Mouse (Mus musculus): ENCODE measurements at regions not wholly inside any gene's neighbourhood (a gene's known extent, or its start where the extent isn't known, plus 50 kb on each side); places are given as distances from the start of the nearest gene placed in this dataset.

DNA sequence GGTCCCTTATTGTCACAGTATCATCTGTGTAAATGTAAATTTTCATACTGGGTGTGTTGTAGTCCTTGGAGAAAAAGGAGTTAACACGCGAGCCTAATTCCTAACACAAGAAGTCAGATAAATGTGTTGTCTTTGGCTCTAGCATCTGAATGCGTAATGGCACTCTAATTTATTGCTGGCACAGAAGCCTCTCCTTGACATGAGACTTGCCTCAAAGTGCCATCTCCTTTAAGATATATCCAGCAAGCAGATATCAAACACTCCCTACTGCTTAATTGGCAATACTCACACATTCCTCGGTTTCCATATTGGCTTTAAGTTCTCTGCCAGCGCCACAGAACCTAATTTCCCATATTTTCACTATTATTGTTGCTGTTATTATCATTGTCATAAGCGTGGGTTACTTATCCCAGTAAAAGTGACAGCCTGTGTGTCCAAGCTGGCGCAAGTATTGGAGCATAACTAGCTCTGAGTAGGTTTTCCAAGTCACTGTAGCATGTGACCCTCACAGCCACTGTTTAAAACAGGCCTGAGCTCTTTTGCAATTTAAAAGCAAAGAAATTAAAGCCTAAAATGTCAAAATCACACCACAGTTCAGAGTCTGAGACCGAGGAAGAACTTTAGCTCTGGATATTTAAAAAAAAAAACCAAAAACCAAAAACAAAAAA, 156.9 kb upstream of the Gorab start:
- no peak for DNase-seq (ENCODE audit: low spot score in 2 of 2)

DNA sequence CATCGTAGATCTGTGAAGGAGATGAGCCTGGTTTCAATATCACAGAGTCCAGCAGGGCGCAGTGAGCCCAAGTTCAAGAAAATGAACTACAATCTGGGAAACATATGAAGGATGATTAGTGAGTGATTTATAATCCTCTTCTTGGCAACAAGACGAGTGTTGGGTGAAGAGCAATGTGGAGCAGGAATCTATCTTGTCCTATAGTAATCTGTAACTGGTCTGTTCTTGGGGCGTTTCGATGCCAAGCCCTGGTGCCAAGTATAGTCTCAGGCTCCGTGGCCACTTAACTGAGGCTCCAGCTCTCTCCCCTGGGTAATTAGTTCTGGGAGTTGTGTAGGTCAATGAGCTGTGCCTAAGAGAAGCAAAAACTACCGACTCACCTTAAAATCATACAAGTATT, 154.4 kb upstream of the Gorab start:
- no peak for DNase-seq (ENCODE audit: low spot score in 2 of 2)

DNA sequence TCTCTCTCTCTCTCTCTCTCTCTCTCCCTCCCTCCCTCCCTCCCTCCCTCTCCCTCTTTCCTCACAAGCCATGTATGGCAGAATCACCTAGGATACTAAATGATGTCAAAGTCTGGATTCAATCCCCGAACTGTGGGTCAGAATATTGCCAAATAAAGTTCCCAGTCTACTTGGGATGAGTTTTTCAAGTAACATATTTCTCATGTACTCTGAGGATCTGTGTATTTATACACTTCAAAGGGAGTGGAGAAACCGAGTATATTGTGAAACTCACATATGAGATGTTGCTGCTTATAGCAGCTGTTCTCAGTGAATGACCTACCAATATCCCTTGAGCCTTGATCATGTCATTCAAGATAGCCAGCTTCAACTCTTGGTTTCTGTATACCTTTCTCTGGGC, 151.7 kb upstream of the Gorab start:
- no peak for DNase-seq (ENCODE audit: low spot score in 2 of 2)

DNA sequence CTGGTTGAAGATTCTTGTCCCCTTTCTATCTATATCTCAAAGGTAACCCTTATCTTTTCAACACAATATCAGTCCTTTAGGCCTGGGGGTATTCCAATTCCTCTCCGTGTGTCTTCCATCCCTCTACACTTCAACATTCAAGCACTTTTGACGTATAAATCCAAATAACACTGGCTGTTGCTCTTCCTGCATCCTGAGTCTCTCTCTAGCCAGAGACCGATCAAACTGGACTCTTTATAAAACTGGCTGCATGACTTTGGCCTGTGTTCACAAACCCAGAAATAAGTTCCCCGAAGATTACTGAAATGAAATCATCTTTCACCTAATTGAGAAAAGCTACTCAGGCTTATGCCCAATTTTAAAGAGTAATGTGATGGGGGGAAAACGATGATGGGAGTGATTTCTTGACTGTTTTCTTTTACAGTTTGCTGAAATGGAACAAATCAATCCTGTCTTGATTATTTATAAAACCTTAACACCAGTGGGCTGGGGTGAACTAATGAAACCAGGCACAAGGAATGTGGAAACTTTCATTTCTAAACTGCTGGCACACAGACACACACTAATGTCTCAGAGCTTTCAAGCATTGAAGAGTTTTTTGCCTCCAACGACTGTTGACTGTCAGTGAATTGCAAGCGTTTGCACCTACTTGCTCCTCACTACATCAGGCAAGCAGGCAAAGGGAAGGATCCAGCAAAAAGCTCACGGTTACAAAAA, 135.5 kb upstream of the Gorab start:
- no peak for DNase-seq (ENCODE audit: low spot score in 2 of 2)

DNA sequence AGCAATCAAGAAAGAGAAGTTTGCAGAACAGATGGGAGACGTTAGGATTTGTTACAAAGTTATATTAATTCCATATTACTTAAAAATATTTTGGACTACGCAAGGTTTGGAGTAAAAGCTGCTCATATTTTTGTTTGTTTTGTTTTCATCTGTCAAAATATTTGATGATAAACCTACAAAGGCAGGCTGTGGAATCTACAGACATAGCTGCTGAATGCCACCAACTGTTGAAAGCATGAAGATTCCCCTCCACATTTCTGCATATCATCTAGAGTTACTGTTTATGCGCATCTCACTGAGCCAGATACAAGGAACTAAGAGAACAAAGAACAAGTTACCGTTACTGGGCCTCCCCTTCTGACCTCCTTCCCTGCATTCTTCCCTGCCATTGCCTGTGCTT, 127.1 kb upstream of the Gorab start:
- DNase-seq (ENCODE audit: low spot score in 2 of 2): no peak

DNA sequence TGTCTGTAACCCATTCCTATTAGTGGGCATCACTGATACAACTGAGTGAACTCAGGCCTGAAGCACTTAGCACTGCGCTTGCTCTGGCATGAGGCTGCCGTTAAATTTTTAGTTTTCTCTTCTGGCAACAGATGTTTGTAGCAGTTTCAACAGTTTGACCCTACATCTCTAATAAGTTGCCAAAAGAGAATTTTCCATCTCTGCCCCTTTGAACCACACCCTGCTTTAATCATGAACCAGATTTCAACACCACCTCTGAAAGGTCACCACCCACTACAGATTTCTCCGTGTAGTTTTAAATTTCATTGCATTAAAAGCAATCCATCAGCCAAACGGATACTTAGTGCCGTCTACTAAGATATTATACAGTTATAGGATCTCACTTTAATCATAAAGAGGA, 114.5 kb upstream of the Gorab start:
- no peak for DNase-seq (ENCODE audit: low spot score in 2 of 2)

DNA sequence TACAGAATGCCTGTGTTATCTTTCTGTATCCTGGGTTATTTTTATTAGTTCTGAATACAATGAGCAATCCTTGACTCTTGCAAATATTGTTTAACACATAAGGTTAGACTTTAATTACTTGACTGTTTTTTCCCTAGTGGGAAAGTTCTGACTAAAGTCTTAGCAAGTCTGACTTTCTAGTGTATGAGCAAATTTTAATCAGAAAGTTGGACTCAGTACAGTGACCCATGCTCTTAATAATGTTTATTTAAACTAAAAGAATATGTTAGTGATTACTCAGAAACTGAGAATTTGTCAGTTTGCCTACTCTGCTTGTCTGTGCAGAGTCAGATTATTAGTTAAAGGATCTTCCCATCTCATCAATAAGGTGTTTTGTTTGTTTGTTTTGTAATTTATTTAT, 109.4 kb upstream of the Gorab start:
- no peak for DNase-seq (ENCODE audit: low spot score in 2 of 2)

DNA sequence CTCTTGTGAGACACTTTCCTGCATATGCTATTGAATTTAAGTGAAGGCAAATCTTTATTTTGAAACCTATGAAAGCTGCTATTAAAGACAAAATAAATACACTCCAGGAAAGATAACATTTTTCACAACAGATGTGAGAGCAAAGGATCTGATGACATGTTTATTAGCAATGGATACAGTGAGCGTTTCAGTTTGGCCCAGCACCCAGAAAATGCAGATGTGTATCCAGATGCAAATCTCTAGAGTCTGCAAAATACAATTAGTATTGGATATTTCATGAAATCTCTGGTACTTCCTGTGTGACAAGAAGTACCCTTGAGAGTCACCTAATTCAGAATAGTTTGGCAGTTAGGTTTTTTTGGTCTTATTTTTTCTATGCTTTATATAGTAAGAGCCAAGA, 108.5 kb upstream of the Gorab start:
- no peak for DNase-seq (ENCODE audit: low spot score in 2 of 2)

DNA sequence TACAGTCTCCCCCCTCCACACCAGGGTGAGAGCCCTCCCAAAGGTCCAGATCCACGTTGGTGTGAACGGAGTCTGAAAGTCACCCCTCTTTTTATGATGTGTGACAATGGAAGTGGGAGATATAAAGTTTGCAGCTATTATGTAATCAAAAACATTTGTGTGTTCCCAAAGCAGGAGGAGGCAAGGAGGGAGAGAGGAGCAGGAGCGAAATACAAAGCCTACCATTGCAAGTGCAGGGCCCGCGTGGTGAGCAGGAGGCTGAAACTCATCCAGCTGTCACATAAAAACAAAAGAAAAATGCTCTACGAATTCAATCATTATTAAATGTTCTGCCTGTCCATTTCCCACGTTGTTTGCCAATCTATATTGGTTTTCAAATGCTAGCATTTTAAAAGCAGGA, 101.6 kb upstream of the Gorab start:
- no peak for DNase-seq (ENCODE audit: low spot score in 2 of 2)

DNA sequence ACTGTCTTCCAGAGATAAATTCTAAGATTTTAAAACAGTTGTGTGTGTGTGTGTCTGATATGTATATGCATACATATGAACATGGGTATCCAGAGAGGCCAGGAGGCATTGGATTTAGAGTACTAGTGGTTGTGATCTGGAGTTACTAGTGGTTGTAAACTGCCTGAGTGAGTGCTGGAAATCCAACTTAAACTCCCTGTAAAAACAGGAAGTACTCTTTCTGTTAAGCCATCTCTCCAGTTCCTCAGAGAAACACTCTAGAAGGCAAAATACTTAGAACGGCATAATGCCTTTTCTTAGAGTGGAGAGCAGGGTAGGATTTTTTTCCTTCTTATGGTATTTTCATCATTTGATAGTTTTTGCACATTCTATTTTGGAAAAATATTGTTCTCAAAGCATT, 99.1 kb upstream of the Gorab start:
- DNase-seq (ENCODE audit: low spot score in 2 of 2): no peak

DNA sequence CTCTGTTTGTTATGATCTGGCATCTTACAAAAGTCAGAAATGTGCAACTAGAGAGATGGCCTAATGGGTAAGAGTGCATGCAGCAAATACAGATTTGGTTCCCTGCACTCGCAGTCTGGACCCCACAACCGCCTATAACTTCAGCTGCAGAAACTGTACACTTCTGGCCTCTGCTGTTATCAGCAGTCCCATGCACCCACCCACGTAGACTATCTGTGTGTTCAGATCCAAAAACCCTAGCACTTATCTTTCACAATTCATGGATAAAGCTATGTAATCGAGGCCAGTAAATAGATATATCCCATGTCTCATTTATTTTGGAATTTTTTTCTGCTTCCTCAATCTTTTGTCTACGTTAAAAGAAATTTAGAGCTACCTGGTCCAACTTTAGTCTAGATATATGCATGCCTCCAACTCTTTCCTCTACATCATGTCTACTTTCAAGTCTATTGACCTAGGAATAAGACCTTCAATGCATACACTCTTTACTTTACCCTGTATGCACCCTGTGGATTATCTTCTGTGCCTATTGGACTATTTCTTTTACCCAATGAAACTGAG, 95.0 kb upstream of the Gorab start:
- no peak for DNase-seq (ENCODE audit: low spot score in 2 of 2)

DNA sequence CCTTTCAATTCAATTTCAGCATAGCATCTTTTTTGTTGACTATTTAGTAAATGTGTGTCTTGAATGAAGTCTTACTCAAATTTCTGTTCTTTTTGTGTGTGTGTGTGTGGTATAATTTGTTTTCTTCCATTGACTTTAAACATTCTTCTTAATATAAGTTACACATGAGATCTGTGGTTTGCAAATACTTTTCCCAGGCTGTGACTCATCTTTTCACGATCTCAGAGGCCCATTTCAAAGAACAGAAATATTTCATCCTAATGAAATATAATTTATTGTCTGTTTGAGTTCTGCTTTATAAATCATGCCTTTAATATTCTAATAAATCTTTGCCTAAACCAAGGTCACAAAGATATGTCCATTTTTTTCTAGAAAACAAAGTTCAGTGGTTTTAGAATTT, 92.9 kb upstream of the Gorab start:
- no peak for DNase-seq (ENCODE audit: low spot score in 2 of 2)

DNA sequence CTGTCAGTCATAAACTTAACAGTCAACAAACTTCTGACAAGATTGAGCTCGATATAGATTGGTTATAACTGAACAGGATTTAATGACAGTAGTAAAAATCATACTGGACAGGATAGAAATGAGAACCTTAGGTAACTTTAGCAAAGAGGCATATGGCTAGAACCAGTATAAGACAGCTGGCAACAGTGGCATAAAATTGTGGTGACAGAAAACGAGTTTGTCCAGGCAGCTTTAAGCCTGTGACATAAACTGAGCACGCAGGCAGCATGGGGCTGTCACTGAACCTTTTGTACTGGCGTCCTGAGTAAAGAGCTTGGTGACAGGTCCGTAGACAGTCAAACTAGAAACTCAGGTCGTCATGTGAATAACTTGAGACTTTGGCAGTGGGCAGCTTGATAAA, 85.1 kb upstream of the Gorab start:
- DNase-seq (ENCODE audit: low spot score in 2 of 2): no peak

DNA sequence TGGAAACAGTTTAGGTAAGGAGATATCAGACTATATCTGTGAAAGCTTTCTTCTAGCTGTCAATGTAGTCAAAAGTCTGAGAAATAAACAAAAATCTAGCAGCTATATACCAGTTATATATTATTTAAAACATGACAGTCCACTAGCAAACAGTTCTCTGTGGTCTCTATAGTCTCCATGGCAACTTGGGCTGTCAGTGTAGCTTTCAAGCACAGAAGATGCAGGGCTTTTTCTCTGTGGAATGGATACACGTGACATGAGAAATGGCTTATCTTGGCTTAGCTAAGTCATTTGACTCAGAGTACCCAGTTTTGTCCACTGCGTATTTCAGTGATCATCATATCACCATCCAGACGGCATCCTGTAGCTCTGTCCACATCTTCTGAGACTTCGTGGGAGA, 84.6 kb upstream of the Gorab start:
- DNase-seq (ENCODE audit: low spot score in 2 of 2): no peak

DNA sequence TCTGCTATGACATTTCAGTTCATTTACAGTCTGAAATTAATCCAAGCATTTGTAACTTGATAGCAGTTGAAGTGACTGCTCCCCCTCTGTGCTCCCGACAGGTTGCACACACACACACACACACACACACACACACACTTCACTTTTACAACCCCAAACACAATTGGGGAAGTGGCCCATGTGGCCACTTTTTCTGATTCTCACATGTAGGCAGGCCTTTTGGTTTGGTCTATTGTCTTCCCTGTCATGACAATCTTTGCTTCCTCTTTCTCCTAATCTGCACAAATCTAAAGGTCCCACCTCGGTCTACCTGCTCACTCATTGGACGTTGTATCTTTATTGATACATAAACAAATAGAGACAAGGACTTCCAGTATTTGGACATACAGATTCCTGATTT, 79.6 kb upstream of the Gorab start:
- DNase-seq (ENCODE audit: low spot score in 2 of 2): no peak

DNA sequence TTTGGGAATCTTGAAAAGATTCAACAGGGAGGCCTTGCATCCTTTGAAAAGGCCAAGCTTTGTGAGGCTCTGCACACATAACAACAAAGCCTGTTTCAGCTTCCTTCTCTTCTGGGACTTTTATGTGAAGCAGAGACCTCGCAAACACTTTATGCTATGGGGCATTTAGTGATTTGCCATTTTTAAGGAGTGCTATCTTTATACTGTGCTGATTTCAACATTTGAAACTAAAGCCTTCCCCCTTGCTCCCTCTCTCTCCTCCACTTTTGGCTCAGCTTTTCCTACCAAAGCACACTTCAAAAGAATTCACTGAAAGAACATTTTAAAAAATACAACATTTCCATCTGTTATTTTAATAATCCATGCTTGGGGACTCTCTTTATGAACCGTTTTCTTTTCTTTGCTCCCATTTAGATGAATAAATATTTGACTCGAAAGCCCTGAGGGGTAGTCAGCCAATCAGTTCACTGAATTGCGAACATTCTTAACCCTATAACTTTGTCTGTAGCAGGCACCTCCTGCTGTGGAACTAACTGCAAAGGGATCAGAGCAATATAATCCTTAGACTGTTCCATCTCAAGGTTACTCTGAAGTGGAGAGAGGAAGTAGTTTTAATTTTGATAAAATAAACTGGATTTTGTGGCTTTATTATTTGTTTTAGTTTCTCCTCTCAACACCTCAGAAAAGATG, 74.2 kb upstream of the Gorab start:
- DNase-seq (ENCODE audit: low spot score in 2 of 2): no peak

DNA sequence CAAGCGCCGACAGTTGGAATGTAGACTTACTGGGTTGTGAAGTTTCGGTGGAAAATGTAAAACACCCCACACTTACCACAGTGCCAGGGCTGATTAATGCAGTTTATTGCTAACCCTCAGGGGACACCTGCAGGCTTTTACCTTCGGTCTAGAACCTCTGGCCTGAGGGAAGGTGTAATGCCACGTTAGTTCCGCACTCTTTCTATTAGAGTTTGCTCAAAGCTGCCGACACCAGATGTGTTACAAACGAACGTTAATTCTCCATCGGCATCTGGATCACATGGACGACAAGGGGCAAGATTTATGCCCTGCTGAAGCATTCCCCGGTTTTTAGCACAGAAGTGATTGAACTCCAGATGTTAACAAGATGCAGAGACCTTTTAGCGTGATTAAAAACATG, 57.7 kb upstream of the Gorab start:
- no peak for DNase-seq (ENCODE audit: low spot score in 2 of 2)

DNA sequence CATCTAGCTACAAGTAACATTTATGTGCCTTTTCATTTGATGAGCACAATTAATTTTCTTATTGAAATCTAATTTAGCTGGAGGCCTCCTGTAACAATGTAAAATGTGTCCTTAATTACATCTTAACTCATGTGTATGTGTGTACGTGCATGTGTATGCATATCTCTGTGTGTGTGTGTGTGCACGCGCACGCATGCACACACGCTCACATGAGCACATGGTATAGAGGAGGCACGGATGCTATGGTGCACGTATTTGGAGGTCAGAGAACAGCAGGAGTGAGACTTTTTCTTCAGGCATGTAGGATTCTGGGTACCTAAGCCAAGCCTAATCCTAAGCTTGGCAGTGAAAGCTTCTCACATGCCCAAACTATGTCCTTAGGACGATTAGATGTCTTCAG, 52.9 kb upstream of the Gorab start:
- DNase-seq (ENCODE audit: low spot score in 2 of 2): no peak

Data from adrenal gland, postnatal 4 days (tissue).